Mouse (Mus musculus) testis, adult 10 weeks (tissue): ENCODE measurements around the gene 4930550C14Rik. TPM values are rescaled to one million over a fixed set of nuclear protein-coding genes. Genes with fewer than 3 reads are reported as not detected.

Source experiments
- polyA plus RNA-seq: library from polyadenylated mRNA; stranded (reverse); fragments of 350-450 nt; fragmentation: Illumina TruSeq; extraction: RNeasy Lipid Tissue Mini Kit (QIAGEN cat#74804); gene quantifications from one replicate; pipeline ENCODE4 v1.2.3, GENCODE M21; 2014; ENCODE audit warnings: low read depth, low replicate concordance

Gene 4930550C14Rik
- 201 TPM for polyA plus RNA-seq

DNA sequence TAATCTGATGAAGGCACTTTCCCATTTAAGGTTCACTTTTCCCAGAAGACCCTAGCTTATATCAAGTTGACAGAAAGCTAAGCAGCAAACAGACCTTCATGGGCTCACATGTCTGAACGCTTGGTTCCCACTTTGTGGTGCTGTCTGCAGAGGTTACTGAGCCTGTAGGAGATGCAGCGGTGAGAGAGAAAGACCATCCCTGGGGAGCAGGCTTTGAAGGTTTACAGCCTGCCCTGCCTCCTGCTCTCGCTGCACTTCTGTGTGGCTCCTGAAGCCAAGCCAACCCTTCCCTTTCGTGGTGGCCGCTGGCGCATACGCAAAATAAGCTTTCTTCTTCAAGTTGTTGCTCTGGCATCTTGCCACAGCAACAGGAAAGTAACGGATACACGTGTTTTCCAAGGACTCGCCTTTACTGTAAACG, at the start of gene 4930550C14Rik:
4930550C14Rik (plus strand) TSS at position 35 of the 421 bp plus-strand sequence.

DNA sequence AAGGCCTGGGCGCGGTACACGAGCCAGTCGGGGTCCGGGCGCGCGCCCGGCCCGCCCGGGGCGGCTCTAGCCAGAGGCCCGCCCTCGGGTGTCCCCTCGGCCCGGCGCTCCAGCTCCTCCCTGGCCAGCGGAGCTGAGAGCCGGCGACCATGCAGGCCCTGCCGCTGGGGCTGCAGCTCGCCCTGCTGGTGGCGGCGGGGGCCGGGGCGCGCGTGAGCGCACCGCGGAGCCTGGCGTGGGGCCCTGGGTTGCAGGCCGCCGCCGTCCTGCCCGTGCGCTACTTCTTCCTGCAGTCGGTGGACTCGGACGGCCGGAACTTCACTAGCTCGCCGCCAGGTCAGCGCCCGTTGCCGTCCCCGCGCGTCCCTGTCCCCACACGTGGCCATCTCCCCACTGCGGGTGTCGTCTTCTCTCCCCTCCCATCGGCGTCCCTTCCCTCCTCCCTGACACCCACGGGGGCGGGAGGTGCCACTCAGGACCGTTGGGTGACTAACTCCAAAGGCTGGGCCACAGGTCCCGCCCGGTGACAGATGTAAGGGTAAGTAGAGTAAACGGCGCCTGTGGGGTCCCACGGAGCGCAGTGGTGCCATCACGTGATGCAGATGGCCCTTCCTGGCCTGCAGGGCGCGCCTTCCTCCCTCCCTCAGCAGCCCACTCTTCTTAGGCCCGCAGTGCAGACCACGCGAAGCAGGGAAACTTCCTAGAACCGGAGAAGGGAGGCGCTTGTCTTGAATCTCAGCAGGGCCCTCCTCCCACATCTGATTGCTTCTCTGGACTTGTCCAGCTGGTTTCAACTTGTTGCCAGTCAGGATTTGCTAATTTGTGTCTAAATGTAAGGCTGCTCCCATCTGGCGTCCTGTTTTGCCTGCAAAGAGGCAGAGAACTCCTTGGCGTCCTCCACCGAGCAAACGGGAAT, 17.9 kb upstream of the 4930550C14Rik start, which contains the start of gene Kdelc2:
Kdelc2 (plus strand) TSS at position 75 of the 916 bp plus-strand sequence.

Other genes starting within 250 kb of the 4930550C14Rik start
- 73.4 TPM for gene Ddx10, start 154.3 kb upstream of the 4930550C14Rik start, polyA plus RNA-seq
- gene Exph5, start 100.7 kb upstream of the 4930550C14Rik start, polyA plus RNA-seq = 3.1 TPM
- 8.6 TPM for gene Kdelc2, start 18.3 kb upstream of the 4930550C14Rik start, polyA plus RNA-seq
- gene Atm, start 134.4 kb downstream of the 4930550C14Rik start, polyA plus RNA-seq = 15.8 TPM
- gene Npat, start 134.7 kb downstream of the 4930550C14Rik start, polyA plus RNA-seq = 32.5 TPM
- 25.1 TPM for gene Acat1, start 208.1 kb downstream of the 4930550C14Rik start, polyA plus RNA-seq